Mouse (Mus musculus): ENCODE results near the gene Meox1.

Gene Meox1

GRCm38 (mm10) chr11:101841998-101842772, 52.0 kb downstream of the Meox1 start:
- TF ChIP-seq GATA4 (IDR thresholded peaks at IDR 0.05; ENCODE audit: insufficient replicate concordance, low read length), result no peak

DNA sequence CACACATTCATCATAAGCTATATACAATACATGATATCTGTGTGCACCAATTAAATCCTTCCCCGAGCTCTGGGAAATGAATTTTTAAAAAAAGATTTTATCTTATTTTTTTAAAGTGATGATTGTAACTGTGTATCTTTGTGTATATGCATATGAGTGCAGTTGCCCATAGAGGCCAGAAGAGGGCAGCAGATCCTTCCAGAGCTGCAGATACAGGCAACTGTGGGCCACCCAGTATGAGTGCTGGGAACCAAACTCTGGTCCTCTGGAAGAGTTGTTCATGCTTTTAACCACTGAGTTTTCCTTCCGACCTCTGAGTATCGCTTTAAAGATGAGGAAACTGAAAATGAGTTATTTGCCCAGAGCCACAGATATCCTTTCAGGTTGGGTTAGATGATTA, 53.8 kb downstream of the Meox1 start:
- no peak for TF ChIP-seq GATA4 (IDR thresholded peaks at IDR 0.05; ENCODE audit: insufficient replicate concordance, low read length)

GRCm38 (mm10) chr11:101839426-101839825, 54.7 kb downstream of the Meox1 start:
- no peak for TF ChIP-seq GATA4 (IDR thresholded peaks at IDR 0.05; ENCODE audit: insufficient replicate concordance, low read length)

DNA sequence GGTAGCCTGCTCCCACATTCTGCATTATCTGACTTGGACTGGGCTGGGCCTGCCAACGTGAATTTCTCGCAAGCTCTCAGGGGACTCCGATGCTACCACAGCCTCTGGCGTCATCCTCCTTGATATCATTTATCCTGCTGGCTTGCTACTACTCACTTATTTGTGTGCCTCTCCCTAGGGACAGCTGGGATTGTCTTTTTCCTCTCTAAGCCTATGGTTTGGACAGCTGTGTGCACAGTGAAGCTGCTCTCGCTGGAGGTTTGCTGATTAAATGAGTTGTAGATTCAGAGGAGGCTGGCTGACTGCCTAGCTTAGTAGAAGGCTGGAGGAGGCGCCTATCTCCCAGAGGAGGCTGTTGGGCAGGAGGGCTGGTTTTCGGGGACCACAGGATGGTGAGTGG, 62.2 kb downstream of the Meox1 start:
- no peak for TF ChIP-seq GATA4 (IDR thresholded peaks at IDR 0.05; ENCODE audit: insufficient replicate concordance, low read length)

- TF ChIP-seq GATA4 (IDR thresholded peaks at IDR 0.05; ENCODE audit: insufficient replicate concordance, low read length), result no peak
Measured at GRCm38 (mm10) chr11:101830616-101831015, 63.6 kb downstream of the Meox1 start.

DNA sequence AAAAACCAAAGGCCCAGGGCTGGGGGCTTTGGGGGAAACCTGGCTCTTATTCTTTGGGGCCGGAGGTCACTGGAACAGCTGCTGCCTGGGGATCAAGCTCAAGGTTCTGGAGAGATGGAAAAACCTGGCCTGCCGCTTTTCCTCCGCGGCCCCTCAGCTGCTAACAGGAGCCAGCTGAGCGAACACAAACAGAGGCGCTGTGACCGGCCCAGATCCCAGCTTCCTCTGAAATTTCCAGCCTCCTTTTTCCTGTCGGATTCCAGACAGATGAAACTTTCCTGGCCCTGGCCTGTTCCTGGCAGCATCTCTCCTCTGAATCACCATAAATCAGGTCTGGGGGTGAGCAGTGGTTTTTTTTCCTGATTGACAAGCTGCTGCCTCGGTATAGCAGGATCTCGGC, 64.1 kb downstream of the Meox1 start:
- TF ChIP-seq GATA4 (IDR thresholded peaks at IDR 0.05; ENCODE audit: insufficient replicate concordance, low read length), result no peak

- TF ChIP-seq GATA4 (IDR thresholded peaks at IDR 0.05; ENCODE audit: insufficient replicate concordance, low read length), result no peak
Measured at GRCm38 (mm10) chr11:101828718-101829117, 65.5 kb downstream of the Meox1 start.
